Mouse (Mus musculus) midbrain, embryonic 11.5 days (tissue): ENCODE measurements around the gene Hnf1a. TPM values are rescaled to one million over a fixed set of nuclear protein-coding genes. Genes with fewer than 3 reads are reported as not detected.
A peak's percentile ranks its signal among the peaks of the same experiment; 100 is the strongest.
"Not testable (repeated sequence)": the region's sequence is repeated elsewhere in the genome, so short reads cannot be mapped to it uniquely, and the experiment has no call there.

Experiments
- ATAC-seq: fragments of 200-750 bp; cut with Nextera tagmentation; 2 replicates; pipeline ENCODE4 v1.8.0; 2017; ENCODE audit warnings: moderate TSS enrichment, moderate library complexity; ENCODE audit not compliant: low FRiP score
- DNase-seq: peaks from one replicate; pipeline ENCODE4 v3.0.0; 2015; ENCODE audit warnings: low spot score; ENCODE audit errors: missing footprints
- H3K27ac ChIP-seq: fragments of 300-500 bp; sonication (generic); 2 replicates; pipeline ENCODE4 v1.5.1; 2014; ENCODE audit warnings: low read depth, low read length
- H3K27me3 ChIP-seq: fragments of 300-500 bp; sonication (generic); 2 replicates; pipeline ENCODE4 v1.6.1; 2014; ENCODE audit warnings: mild to moderate bottlenecking, low read length, moderate library complexity, mixed read lengths; ENCODE audit not compliant: control insufficient read depth, insufficient read depth
- H3K36me3 ChIP-seq: fragments of 300-500 bp; sonication (generic); 2 replicates; pipeline ENCODE4 v1.6.1; 2014; ENCODE audit warnings: mild to moderate bottlenecking, low read length, moderate library complexity, mixed read lengths; ENCODE audit not compliant: control insufficient read depth, insufficient read depth
- H3K4me1 ChIP-seq: fragments of 300-500 bp; sonication (generic); 2 replicates; pipeline ENCODE4 v1.6.1; 2014; ENCODE audit warnings: low read length; ENCODE audit not compliant: control insufficient read depth, insufficient read depth
- H3K4me2 ChIP-seq: fragments of 300-500 bp; sonication (generic); 2 replicates; pipeline ENCODE4 v1.6.1; 2014; ENCODE audit warnings: mild to moderate bottlenecking, moderate library complexity
- H3K4me3 ChIP-seq: fragments of 300-500 bp; sonication (generic); 2 replicates; pipeline ENCODE4 v1.5.1; 2014; ENCODE audit warnings: low read depth, low read length
- H3K9ac ChIP-seq: fragments of 300-500 bp; sonication (generic); 2 replicates; pipeline ENCODE4 v1.6.1; 2014; ENCODE audit warnings: low read length
- H3K9me3 ChIP-seq: fragments of 300-500 bp; sonication (generic); 2 replicates; pipeline ENCODE4 v1.6.1; 2016; ENCODE audit warnings: low read length; ENCODE audit not compliant: control insufficient read depth
- WGBS: fragments of 180-500 bp; shearing (Covaris S2); extraction: QIAGEN DNeasy Blood & Tissue Kit; methylation state at CpG from one replicate; pipeline ENCODE4 v1.1.7; 2014; 5-methylcytosine and 5-hydroxymethylcytosine counted together
- polyA plus RNA-seq: library from polyadenylated mRNA; unstranded; fragments of >200 nt; fragmentation: Nextera tagmentation; extraction: Ambion mirVana; gene quantifications from 2 replicates; pipeline ENCODE4 v1.2.1, GENCODE M21; 2014

Gene Hnf1a
- polyA plus RNA-seq, 1 experiment from 2014 or later = not detected

- peaks cover 5% of the 10 kb centered on the region for H3K4me1 ChIP-seq
- peak within 1 kb of the TSS; percentile 66 for H3K27ac ChIP-seq
- 1% methylated on average over 39 of the region's 39 CpGs for WGBS
- H3K4me3 ChIP-seq = peak within 1 kb of the TSS; percentile 80
- H3K36me3 ChIP-seq = peaks cover 11% of the 10 kb centered on the region; the same call in 1 of the 2 replicates
- H3K9me3 ChIP-seq = no peaks in the 10 kb centered on the region; the same call in 1 of the 2 replicates
- H3K9ac ChIP-seq = peak within 1 kb of the TSS; percentile 94
- ATAC-seq (peak; percentile 97), DNase-seq (peak; percentile 97)
- H3K4me2 ChIP-seq = peak within 1 kb of the TSS; percentile 80
- H3K27me3 ChIP-seq = no peaks in the 10 kb centered on the region
These were observed 28.7 kb downstream of the Hnf1a start, which contains the start of gene 2210016L21Rik for GRCm38 (mm10) chr5:114942074-114942765. Gene 2210016L21Rik (plus strand): TSS chr5:114942158.

GRCm38 (mm10) chr5:114941138-114941537 is 29.8 kb downstream of the Hnf1a start:
- H3K9me3 ChIP-seq, H3K27me3 ChIP-seq, H3K4me2 ChIP-seq, H3K4me3 ChIP-seq, H3K27ac ChIP-seq, H3K9ac ChIP-seq, ATAC-seq, H3K4me1 ChIP-seq, H3K36me3 ChIP-seq: not testable (repeated sequence)
- WGBS = 55% methylated on average over 3 of the region's 3 CpGs
- peak; percentile 57 for DNase-seq

DNA sequence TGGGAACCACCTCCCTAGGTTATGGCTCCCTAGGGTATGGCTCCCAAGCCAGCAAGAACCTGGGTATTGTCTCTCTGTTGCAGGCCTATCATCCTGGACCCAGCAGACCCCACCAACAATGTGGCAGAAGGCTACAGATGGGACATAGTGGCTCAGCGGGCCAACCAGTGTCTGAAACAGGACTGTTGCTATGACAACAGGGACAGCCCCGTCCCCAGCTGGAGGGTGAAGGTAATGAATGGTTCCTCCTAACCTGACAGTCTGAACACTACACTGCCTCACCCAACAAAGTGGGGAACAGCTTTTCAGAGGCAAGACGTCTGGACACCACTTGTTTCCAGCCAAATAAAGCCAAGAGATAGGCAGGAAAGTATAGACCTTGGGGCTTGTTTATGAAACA is 35.1 kb downstream of the Hnf1a start:
- Histone ChIP-seq H3K27me3 (no peaks in the 10 kb centered on the region), H3K27ac (no peak overlapping the region), H3K4me1 (no peaks in the 10 kb centered on the region), H3K9ac (no peak overlapping the region), H3K36me3 (no peaks in the 10 kb centered on the region), H3K4me3 (no peak overlapping the region), H3K9me3 (no peaks in the 10 kb centered on the region; the same call in 1 of the 2 replicates), H3K4me2 (no peak overlapping the region)
- DNase-seq (peak; percentile 79), ATAC-seq (no peak)
- 29% methylated on average over 3 of the region's 3 CpGs for WGBS

DNA sequence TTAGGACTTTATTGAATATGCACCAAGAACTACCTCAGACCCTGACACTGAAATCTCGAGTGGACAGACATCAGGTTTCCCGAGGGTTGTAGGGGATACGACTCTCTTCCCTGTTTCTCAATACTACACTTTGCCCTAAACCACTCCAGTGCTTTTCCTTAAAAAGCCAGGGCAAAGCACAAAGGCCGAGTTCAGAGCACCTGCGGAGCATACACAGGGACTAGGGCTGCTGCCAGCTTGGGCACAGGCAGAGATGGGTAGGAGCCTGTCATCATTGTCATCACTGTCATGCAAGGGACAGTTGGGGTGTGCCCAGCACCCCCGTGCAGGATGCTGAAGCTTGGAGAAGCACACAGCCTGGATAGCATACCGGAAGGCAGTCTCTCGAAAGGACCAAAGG is 37.7 kb downstream of the Hnf1a start:
- DNase-seq (peak; percentile 73), ATAC-seq (no peak)
- WGBS = 82% methylated on average over 8 of the region's 8 CpGs
- Histone ChIP-seq H3K27ac (no peak overlapping the region), H3K4me1 (no peaks in the 10 kb centered on the region), H3K9ac (no peak overlapping the region), H3K9me3 (no peaks in the 10 kb centered on the region), H3K4me3 (no peak overlapping the region), H3K27me3 (no peaks in the 10 kb centered on the region), H3K4me2 (no peak overlapping the region), H3K36me3 (no peaks in the 10 kb centered on the region)

- Histone ChIP-seq H3K36me3 (no peaks in the 10 kb centered on the region), H3K9ac (no peak overlapping the region), H3K9me3 (no peaks in the 10 kb centered on the region), H3K27ac (no peak overlapping the region), H3K4me1 (no peaks in the 10 kb centered on the region), H3K4me2 (no peak overlapping the region), H3K4me3 (no peak overlapping the region), H3K27me3 (no peaks in the 10 kb centered on the region)
- ATAC-seq = no peak
- DNase-seq = peak; percentile 59
- 66% methylated on average over 5 of the region's 5 CpGs for WGBS
These were observed 39.3 kb downstream of the Hnf1a start for GRCm38 (mm10) chr5:114931626-114932025.

- no peak overlapping the region for H3K9ac ChIP-seq
- no peak for DNase-seq
- H3K4me2 ChIP-seq = no peak overlapping the region
- ATAC-seq = no peak
- H3K4me1 ChIP-seq = peaks cover 3% of the 10 kb centered on the region; the same call in 1 of the 2 replicates
- 0 out of 2 replicates have a peak, but pooled peaks cover 2% of the 10 kb centered on the region for H3K9me3 ChIP-seq
- 73% methylated on average over 9 of the region's 9 CpGs for WGBS
- H3K4me3 ChIP-seq = no peak overlapping the region
- H3K27ac ChIP-seq = no peak overlapping the region
- H3K36me3 ChIP-seq = no peaks in the 10 kb centered on the region
- H3K27me3 ChIP-seq = no peaks in the 10 kb centered on the region
These were observed 44.1 kb downstream of the Hnf1a start for GRCm38 (mm10) chr5:114926753-114927152.

DNA sequence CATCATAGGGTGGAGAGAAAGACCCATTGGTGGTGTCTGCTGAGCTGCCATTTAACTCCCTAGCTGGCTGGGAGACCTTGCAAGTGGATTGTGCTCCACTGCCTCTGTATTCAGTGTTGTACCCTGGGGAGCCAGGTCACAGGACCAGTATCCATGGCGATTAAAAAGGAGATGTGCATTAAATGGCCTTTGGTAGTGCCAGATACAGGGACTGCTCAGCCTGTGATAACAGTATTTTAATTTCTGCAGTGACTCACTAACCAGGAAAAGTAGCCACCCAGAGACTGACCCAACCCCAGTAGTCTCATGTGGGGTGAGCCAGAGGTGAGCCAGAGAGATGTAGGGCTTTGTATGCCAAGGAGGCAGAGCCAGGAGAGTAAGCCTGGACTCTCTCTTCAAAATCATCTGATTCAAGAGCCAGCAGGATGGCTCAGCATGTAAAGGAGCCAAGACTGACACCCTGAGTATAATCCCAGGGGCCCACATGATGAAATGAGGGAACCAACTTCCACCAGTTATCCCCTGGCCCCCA is 44.7 kb downstream of the Hnf1a start:
- no peaks in the 10 kb centered on the region for H3K27me3 ChIP-seq
- H3K4me3 ChIP-seq = no peak overlapping the region
- no peak for ATAC-seq
- 0 out of 2 replicates have a peak, but pooled peaks cover 2% of the 10 kb centered on the region for H3K9me3 ChIP-seq
- no peak overlapping the region for H3K9ac ChIP-seq
- DNase-seq = no peak
- H3K36me3 ChIP-seq = no peaks in the 10 kb centered on the region
- no peak overlapping the region for H3K27ac ChIP-seq
- 66% methylated on average over 1 of the region's 1 CpGs for WGBS
- H3K4me2 ChIP-seq = no peak overlapping the region
- H3K4me1 ChIP-seq = peaks cover 3% of the 10 kb centered on the region; the same call in 1 of the 2 replicates

DNA sequence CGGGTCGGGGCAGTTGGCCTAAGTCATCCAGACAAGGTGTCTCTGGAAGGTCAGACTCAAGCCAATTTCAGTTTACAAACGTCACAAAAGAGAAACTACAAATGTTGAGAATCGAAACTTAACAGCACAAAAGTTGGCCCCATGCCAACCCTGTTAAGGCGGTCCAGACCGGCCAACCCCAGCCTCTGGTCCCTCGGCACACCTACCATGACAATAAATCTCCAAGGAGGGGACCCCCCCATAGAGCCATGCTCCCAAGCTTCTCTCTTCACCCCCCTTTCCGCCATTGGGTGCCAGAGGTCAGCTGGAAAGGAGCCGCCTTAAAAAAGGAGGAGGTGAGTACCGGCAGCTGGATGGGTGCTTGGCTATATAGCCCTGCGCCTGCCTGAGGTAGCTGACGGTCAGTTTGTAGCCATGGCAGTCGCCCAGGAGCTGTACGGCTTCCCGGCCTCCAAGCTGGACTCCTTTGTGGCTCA is 47.9 kb downstream of the Hnf1a start, which contains the start of gene Oasl1:
Gene Oasl1 (plus strand): TSS at position 243 of the 476 bp plus-strand sequence.
- Histone ChIP-seq H3K36me3 (no peaks in the 10 kb centered on the region), H3K9me3 (0 out of 2 replicates have a peak, but pooled peaks cover 2% of the 10 kb centered on the region), H3K9ac (no peak within 1 kb of the TSS), H3K27ac (no peak within 1 kb of the TSS), H3K4me1 (peaks cover 3% of the 10 kb centered on the region; the same call in 1 of the 2 replicates), H3K4me2 (no peak within 1 kb of the TSS), H3K27me3 (no peaks in the 10 kb centered on the region), H3K4me3 (no peak within 1 kb of the TSS)
- DNase-seq (peak; percentile 81), ATAC-seq (no peak)
- WGBS = 64% methylated on average over 15 of the region's 15 CpGs

- Histone ChIP-seq H3K36me3 (no peaks in the 10 kb centered on the region), H3K27ac (no peak overlapping the region), H3K27me3 (no peaks in the 10 kb centered on the region), H3K9ac (no peak overlapping the region), H3K4me2 (no peak overlapping the region), H3K4me3 (no peak overlapping the region), H3K4me1 (peaks cover 3% of the 10 kb centered on the region; the same call in 1 of the 2 replicates), H3K9me3 (0 out of 2 replicates have a peak, but pooled peaks cover 2% of the 10 kb centered on the region)
- WGBS = 67% methylated on average over 10 of the region's 10 CpGs
- DNase-seq = no peak
- ATAC-seq = no peak
These were observed 48.5 kb downstream of the Hnf1a start for GRCm38 (mm10) chr5:114922366-114922731.
